Mouse (Mus musculus): ENCODE data around the gene Ccdc171.

Gene Ccdc171

GRCm38 (mm10) chr4:83830891-83831880 is 305.8 kb downstream of the Ccdc171 start:
- no peaks in the 10 kb centered on the region for H3K27me3 ChIP-seq (ENCODE audit: control insufficient read depth, insufficient read depth, low read length, poor library complexity, severe bottlenecking)
- no peak for DNase-seq (ENCODE audit: low read depth, low spot score)
- H3K36me3 ChIP-seq (ENCODE audit: control insufficient read depth, insufficient read depth, low read length, poor library complexity, severe bottlenecking) = no peaks in the 10 kb centered on the region

GRCm38 (mm10) chr4:83839077-83839476 is 313.7 kb downstream of the Ccdc171 start:
- Histone ChIP-seq H3K36me3 (ENCODE audit: control insufficient read depth, insufficient read depth, low read length, poor library complexity, severe bottlenecking) (no peaks in the 10 kb centered on the region), H3K27me3 (ENCODE audit: control insufficient read depth, insufficient read depth, low read length, poor library complexity, severe bottlenecking) (no peaks in the 10 kb centered on the region)
- no peak for DNase-seq (ENCODE audit: low read depth, low spot score)

- H3K27me3 ChIP-seq (ENCODE audit: control insufficient read depth, insufficient read depth, low read length, poor library complexity, severe bottlenecking) = no peaks in the 10 kb centered on the region
- no peaks in the 10 kb centered on the region for H3K36me3 ChIP-seq (ENCODE audit: control insufficient read depth, insufficient read depth, low read length, poor library complexity, severe bottlenecking)
- no peak for DNase-seq (ENCODE audit: low read depth, low spot score)
Measured at GRCm38 (mm10) chr4:83846304-83846703, 321.0 kb downstream of the Ccdc171 start.

- DNase-seq (ENCODE audit: low read depth, low spot score) = no peak
- Histone ChIP-seq H3K36me3 (ENCODE audit: control insufficient read depth, insufficient read depth, low read length, poor library complexity, severe bottlenecking) (no peaks in the 10 kb centered on the region), H3K27me3 (ENCODE audit: control insufficient read depth, insufficient read depth, low read length, poor library complexity, severe bottlenecking) (no peaks in the 10 kb centered on the region)
Measured at GRCm38 (mm10) chr4:83853885-83854284, 328.5 kb downstream of the Ccdc171 start.

GRCm38 (mm10) chr4:83861706-83862105 is 336.4 kb downstream of the Ccdc171 start:
- Histone ChIP-seq H3K36me3 (ENCODE audit: control insufficient read depth, insufficient read depth, low read length, poor library complexity, severe bottlenecking) (no peaks in the 10 kb centered on the region), H3K27me3 (ENCODE audit: control insufficient read depth, insufficient read depth, low read length, poor library complexity, severe bottlenecking) (no peaks in the 10 kb centered on the region)
- no peak for DNase-seq (ENCODE audit: low read depth, low spot score)

GRCm38 (mm10) chr4:83862295-83862694 is 336.9 kb downstream of the Ccdc171 start:
- no peaks in the 10 kb centered on the region for H3K36me3 ChIP-seq (ENCODE audit: control insufficient read depth, insufficient read depth, low read length, poor library complexity, severe bottlenecking)
- no peak for DNase-seq (ENCODE audit: low read depth, low spot score)
- no peaks in the 10 kb centered on the region for H3K27me3 ChIP-seq (ENCODE audit: control insufficient read depth, insufficient read depth, low read length, poor library complexity, severe bottlenecking)

GRCm38 (mm10) chr4:83876600-83876999 is 351.3 kb downstream of the Ccdc171 start:
- H3K27me3 ChIP-seq (ENCODE audit: control insufficient read depth, insufficient read depth, low read length, poor library complexity, severe bottlenecking) = no peaks in the 10 kb centered on the region
- no peaks in the 10 kb centered on the region for H3K36me3 ChIP-seq (ENCODE audit: control insufficient read depth, insufficient read depth, low read length, poor library complexity, severe bottlenecking)
- no peak for DNase-seq (ENCODE audit: low read depth, low spot score)

- H3K27me3 ChIP-seq (ENCODE audit: control insufficient read depth, insufficient read depth, low read length, poor library complexity, severe bottlenecking) = no peaks in the 10 kb centered on the region
- DNase-seq (ENCODE audit: low read depth, low spot score) = no peak
Measured at GRCm38 (mm10) chr4:83878236-83878635, 352.9 kb downstream of the Ccdc171 start.

GRCm38 (mm10) chr4:83888459-83889054 is 363.2 kb downstream of the Ccdc171 start:
- Histone ChIP-seq H3K27me3 (ENCODE audit: control insufficient read depth, insufficient read depth, low read length, poor library complexity, severe bottlenecking) (no peaks in the 10 kb centered on the region), H3K36me3 (ENCODE audit: control insufficient read depth, insufficient read depth, low read length, poor library complexity, severe bottlenecking) (no peaks in the 10 kb centered on the region)
- DNase-seq (ENCODE audit: low read depth, low spot score) = no peak

More at GRCm38 (mm10) chr4:83878236-83878635, 352.9 kb downstream of the Ccdc171 start:
- H3K36me3 ChIP-seq (ENCODE audit: control insufficient read depth, insufficient read depth, low read length, poor library complexity, severe bottlenecking) = no peaks in the 10 kb centered on the region

GRCm38 (mm10) chr4:83902081-83902645 is 376.8 kb downstream of the Ccdc171 start:
- Histone ChIP-seq H3K27me3 (ENCODE audit: control insufficient read depth, insufficient read depth, low read length, poor library complexity, severe bottlenecking) (no peaks in the 10 kb centered on the region), H3K36me3 (ENCODE audit: control insufficient read depth, insufficient read depth, low read length, poor library complexity, severe bottlenecking) (no peaks in the 10 kb centered on the region)
- DNase-seq (ENCODE audit: low read depth, low spot score) = no peak

All from splenic B cell, adult 2 months (primary cell).